8 mouse cellular contexts compared by ENCODE assay signal in the genomic region with DNA sequence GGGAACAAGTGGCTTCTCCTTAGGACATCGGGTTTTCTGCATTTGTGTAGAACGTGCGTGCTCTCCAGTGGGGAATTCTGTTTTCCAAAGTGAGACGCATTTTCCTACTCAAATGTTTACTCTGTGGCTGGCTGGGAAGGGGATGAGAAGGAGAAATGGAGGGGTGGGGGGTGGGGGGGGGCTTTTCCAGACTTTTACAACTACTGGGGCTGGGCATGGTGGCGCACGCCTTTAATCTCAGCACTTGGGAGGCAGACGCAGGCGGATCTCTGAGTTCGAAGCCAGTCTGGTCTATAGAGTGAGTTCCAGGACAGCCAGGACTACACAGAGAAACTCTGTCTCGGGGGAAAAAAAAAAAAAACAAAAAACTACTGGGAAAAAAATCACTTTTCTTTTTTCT. TPM values are rescaled to one million over a fixed set of nuclear protein-coding genes. Genes with fewer than 3 reads are reported as not detected.
DNase-seq lines count a peak whose midpoint lies in the region; ATAC-seq and TF ChIP-seq lines count a peak whose summit lies in the region.

No protein-coding gene starts in this region.

- no peaks in the 10 kb centered on the region for H3K9me3 ChIP-seq in lung, embryonic 14.5 days (ENCODE audit: low read depth, low read length)
- H3K9me3 ChIP-seq in forebrain, embryonic 11.5 days (ENCODE audit: control insufficient read depth, low read length) = no peaks in the 10 kb centered on the region
- H3K9me3 ChIP-seq in limb, embryonic 11.5 days (ENCODE audit: control insufficient read depth, low read length) = no peaks in the 10 kb centered on the region
- H3K9me3 ChIP-seq in neural tube, embryonic 15.5 days (replicated peaks) = no peaks in the 10 kb centered on the region

- H3K36me3 ChIP-seq in lung, embryonic 14.5 days (ENCODE audit: insufficient read depth) = no peaks in the 10 kb centered on the region
- H3K36me3 ChIP-seq in forebrain, embryonic 11.5 days (ENCODE audit: control insufficient read depth, insufficient read depth, low read length) = no peaks in the 10 kb centered on the region
- H3K36me3 ChIP-seq in limb, embryonic 11.5 days (ENCODE audit: control insufficient read depth, insufficient read depth, low read length) = no peaks in the 10 kb centered on the region
- H3K36me3 ChIP-seq in neural tube, embryonic 15.5 days = no peaks in the 10 kb centered on the region

- H3K9ac ChIP-seq in lung, embryonic 14.5 days = peak overlapping the region; percentile 79
- H3K9ac ChIP-seq in forebrain, embryonic 11.5 days (ENCODE audit: low read length) = peak overlapping the region; percentile 82
- peak overlapping the region; percentile 83 for H3K9ac ChIP-seq in limb, embryonic 11.5 days (ENCODE audit: low read length)
- H3K9ac ChIP-seq in neural tube, embryonic 15.5 days (replicated peaks) = peak overlapping the region; percentile 64; the same call in 1 of the 2 replicates

- no peak for DNase-seq in lung, embryonic 14.5 days
- no peak for DNase-seq in lung, adult 18-20 months
- DNase-seq in forebrain, embryonic 11.5 days (ENCODE audit: low spot score) = peak; percentile 52
- DNase-seq in limb, embryonic 11.5 days (ENCODE audit: low spot score) = no peak
- no peak for DNase-seq in layer of hippocampus, postnatal 36 days
- DNase-seq in thymus, postnatal 14 days = no peak
- no peak for DNase-seq in thymus, postnatal 25 days

- no peak for TF ChIP-seq CTCF in lung, embryonic 14.5 days (IDR thresholded peaks at IDR 0.05; ENCODE audit: low read depth)

- peak overlapping the region; percentile 98 for H3K27ac ChIP-seq in lung, embryonic 14.5 days (ENCODE audit: low read depth)
- H3K27ac ChIP-seq in forebrain, embryonic 11.5 days (ENCODE audit: low read depth, low read length) = peak overlapping the region; percentile 76; the same call in 1 of the 2 replicates
- no peak overlapping the region for H3K27ac ChIP-seq in limb, embryonic 11.5 days (replicated peaks; ENCODE audit: low read depth, low read length)
- peak overlapping the region; percentile 88 for H3K27ac ChIP-seq in neural tube, embryonic 15.5 days (replicated peaks)

- ATAC-seq in lung, embryonic 14.5 days (ENCODE audit: insufficient read depth) = 0 out of 2 replicates have a peak, but pooled peaks have one; percentile 4
- no peak for ATAC-seq in forebrain, embryonic 11.5 days (replicated peaks; ENCODE audit: low FRiP score)
- peak; percentile 2; the same call in 1 of the 2 replicates for ATAC-seq in limb, embryonic 11.5 days (ENCODE audit: insufficient number of reproducible peaks, low FRiP score, low TSS enrichment, low read depth)
- ATAC-seq in neural tube, embryonic 15.5 days (ENCODE audit: low FRiP score) = 0 out of 2 replicates have a peak, but pooled peaks have one; percentile 10

- WGBS in lung, embryonic 14.5 days = 29% methylated on average over 10 of the region's 10 CpGs
- 52% methylated on average over 10 of the region's 10 CpGs for WGBS in forebrain, embryonic 11.5 days
- 58% methylated on average over 10 of the region's 10 CpGs for WGBS in limb, embryonic 11.5 days
- 43% methylated on average over 10 of the region's 10 CpGs for WGBS in neural tube, embryonic 15.5 days

- H3K27me3 ChIP-seq in lung, embryonic 14.5 days (ENCODE audit: insufficient read depth, low read length) = no peaks in the 10 kb centered on the region
- H3K27me3 ChIP-seq in forebrain, embryonic 11.5 days (ENCODE audit: control insufficient read depth, insufficient read depth, low read length) = no peaks in the 10 kb centered on the region
- H3K27me3 ChIP-seq in limb, embryonic 11.5 days (ENCODE audit: control insufficient read depth, insufficient read depth, low read length) = no peaks in the 10 kb centered on the region
- H3K27me3 ChIP-seq in neural tube, embryonic 15.5 days (replicated peaks) = no peaks in the 10 kb centered on the region

- peak overlapping the region; percentile 56 for H3K4me3 ChIP-seq in lung, embryonic 14.5 days (ENCODE audit: low read depth, low read length)
- peak overlapping the region; percentile 41 for H3K4me3 ChIP-seq in forebrain, embryonic 11.5 days (ENCODE audit: low read depth, low read length)
- peak overlapping the region; percentile 59 for H3K4me3 ChIP-seq in limb, embryonic 11.5 days (ENCODE audit: low read depth, low read length)
- H3K4me3 ChIP-seq in neural tube, embryonic 15.5 days (replicated peaks) = peak overlapping the region; percentile 53

- H3K4me1 ChIP-seq in lung, embryonic 14.5 days (ENCODE audit: insufficient read depth) = 0 out of 2 replicates have a peak, but pooled peaks cover 2% of the 10 kb centered on the region
- H3K4me1 ChIP-seq in forebrain, embryonic 11.5 days (replicated peaks; ENCODE audit: control insufficient read depth, insufficient read depth, low read length) = peaks cover 3% of the 10 kb centered on the region; the same call in 1 of the 2 replicates
- H3K4me1 ChIP-seq in limb, embryonic 11.5 days (ENCODE audit: control insufficient read depth, insufficient read depth, low read length) = no peaks in the 10 kb centered on the region
- H3K4me1 ChIP-seq in neural tube, embryonic 15.5 days = peaks cover 9% of the 10 kb centered on the region

- H3K4me2 ChIP-seq in lung, embryonic 14.5 days = peak overlapping the region; percentile 56
- peak overlapping the region; percentile 76 for H3K4me2 ChIP-seq in forebrain, embryonic 11.5 days (ENCODE audit: low read depth, low read length, severe bottlenecking)
- peak overlapping the region; percentile 71 for H3K4me2 ChIP-seq in limb, embryonic 11.5 days (ENCODE audit: low read depth, severe bottlenecking)
- H3K4me2 ChIP-seq in neural tube, embryonic 15.5 days = peak overlapping the region; percentile 83

RNA-seq across cellular contexts. Expression of a gene that starts 27.6 kb away (rescaled TPM):
- polyA plus RNA-seq in lung, embryonic 14.5 days (2014; fragmentation: Nextera tagmentation; extraction: Ambion mirVana) = 3.0 and 4.1 TPM in 2 replicates
- polyA plus RNA-seq in forebrain, embryonic 11.5 days (2014; fragmentation: Nextera tagmentation; extraction: Ambion mirVana) = 4.3 and 4.4 TPM in 2 replicates
- polyA plus RNA-seq in limb, embryonic 11.5 days (2014; fragmentation: Nextera tagmentation; extraction: Ambion mirVana) = 2.9 and 3.9 TPM in 2 replicates
- 2.0 and 2.2 TPM in 2 replicates for polyA plus RNA-seq in neural tube, embryonic 15.5 days (2015; fragmentation: Nextera tagmentation; extraction: Ambion mirVana)
- 1 to 10 TPM; 3.7 to 3.9 TPM for total RNA-seq in layer of hippocampus, postnatal 36 days (2021)
